Mouse (Mus musculus): ENCODE data around the gene Il1r2.

Gene Il1r2

DNA sequence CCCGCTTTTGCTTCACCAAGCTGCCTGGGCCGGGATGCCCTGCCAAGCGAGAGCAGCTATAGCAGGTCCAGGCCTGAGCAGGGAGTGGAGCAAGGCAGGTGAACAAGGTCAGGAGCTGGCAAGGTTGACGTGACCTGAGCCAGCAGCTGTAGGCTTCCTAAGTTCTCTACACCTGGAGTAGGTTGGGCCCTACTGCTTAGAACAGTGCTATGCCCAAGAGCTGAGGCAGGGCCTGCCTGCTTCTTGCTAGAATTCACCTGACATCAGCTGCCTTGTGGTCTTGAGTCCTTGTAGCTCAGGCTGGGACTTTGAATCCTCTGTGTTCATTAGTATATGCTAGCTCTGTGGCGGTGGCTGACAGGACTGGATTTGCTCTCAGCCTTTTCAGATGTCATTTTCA lies at the start of gene Il1r2:
Il1r2 (plus strand) TSS at position 301 of the 400 bp plus-strand sequence.
- DNase-seq (ENCODE audit: low read depth, low spot score), result no peak

DNA sequence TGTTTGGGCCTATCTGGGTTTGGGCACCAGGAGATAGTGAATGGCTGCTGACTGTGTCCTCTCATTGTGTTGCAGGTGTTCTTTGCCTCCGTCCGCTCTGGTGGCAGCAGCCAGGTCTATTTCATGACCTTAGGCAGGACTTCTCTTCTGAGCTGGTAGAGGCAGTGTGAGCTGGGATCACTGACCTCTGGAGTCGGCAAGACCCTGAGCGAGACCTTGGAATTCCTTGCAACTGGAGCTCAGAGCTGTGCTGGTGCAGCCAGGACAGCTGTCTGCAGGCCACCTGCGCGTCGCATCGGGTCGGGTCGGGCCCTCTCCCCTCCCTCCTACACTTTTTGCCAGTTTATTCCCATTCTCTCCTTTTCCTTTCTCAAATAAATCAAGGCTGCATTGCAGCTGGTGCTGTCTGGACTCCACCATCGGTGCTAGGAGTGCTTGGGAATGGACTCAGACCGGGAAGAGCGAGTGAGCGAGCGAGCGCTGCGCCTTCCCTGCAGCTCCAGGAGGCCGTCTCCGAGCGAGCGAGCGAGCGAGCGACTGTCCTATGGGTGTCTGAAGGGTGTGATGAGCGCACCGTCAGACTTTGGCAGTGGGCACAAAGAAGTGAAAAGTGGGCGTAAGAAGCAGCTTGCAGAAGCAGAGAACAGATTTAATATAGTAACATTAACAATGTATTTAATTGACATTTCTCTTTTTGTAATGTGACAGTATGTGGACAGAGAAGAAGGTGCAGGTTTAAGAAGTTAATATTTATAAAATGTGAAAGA lies 49.1 kb upstream of the Il1r2 start:
- no peak for DNase-seq (ENCODE audit: low read depth, low spot score)

DNA sequence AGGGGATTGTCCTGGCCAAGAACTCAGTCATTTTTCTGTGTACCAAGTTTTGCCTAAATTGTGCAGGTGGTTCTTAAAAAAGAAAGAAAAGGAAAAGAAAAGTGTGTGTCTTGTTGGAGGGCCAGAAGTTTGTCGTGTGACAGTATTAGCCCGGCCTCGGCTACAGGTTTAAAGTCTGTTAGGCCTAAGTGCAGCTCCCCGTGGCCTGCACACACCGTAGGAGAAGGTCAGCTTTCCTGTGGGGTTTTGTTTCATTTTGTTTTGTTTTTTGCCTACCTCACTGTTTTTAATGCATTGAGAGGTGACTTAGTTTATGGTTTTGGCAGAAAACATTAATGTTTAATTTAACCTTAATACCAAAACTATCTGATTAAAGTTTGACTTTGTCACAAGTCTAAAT lies 48.5 kb upstream of the Il1r2 start:
- DNase-seq (ENCODE audit: low read depth, low spot score), result no peak

DNA sequence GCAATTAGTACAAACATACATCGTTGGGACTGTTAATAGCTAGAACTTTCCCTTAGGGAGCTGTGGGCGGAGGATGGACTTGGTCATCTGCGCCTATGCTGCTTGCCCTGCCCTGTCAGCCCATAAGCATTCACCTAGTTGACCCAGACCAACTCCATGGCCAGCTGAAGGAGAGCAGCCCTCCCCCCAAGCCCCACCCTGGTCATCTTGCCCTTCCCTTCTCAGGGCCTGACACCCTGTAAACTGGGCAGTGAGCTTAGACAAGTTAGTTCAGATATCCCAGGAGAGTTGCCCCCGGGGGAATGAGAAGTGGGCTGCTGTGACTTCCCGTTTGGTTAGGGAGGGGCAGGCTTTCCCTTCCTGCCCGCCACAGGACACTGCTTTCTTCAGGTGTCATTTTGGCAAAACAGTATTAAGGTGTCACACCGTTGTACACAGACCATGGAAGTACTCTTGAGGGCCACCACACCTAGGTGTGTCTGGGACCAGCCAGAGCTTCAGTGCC lies 46.7 kb upstream of the Il1r2 start:
- no peak for DNase-seq (ENCODE audit: low read depth, low spot score)

DNA sequence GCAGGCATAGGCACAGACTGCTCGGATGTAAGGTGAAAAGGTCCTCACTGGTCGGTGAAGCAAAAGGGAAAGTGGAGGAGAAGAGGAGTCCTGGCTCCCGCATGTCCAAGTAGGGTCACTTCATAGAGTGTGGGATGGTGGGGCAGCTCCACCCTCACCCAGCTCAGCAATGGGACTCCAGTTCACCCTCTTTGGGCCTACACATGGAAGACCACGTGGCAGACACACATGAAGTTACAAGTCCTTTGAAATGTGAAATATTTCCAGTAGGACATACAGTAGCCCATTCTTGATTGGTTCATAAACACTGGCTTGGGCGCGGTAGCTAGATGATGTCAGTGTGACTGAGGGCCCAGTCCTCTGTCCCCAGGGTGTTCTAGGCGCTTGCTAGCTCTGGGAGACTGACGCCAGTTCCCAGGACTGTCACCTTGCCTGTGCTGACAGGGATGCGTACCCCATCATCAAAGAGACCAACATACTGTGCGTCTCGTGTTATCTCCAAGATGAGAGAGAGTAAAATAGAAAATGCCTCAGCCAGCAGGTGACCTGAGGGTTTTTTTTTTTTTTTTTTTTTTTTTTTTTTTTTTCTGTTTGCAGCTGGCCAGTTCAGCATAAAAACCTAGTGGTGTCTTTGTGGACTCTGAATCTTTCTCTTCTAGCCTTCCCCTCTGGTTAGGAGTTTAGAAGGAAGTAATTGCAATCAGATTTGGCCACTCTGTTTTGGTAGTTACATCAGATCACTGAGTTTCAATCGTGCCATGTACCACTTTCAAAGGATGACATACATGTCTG lies 45.5 kb upstream of the Il1r2 start:
- no peak for DNase-seq (ENCODE audit: low read depth, low spot score)

DNA sequence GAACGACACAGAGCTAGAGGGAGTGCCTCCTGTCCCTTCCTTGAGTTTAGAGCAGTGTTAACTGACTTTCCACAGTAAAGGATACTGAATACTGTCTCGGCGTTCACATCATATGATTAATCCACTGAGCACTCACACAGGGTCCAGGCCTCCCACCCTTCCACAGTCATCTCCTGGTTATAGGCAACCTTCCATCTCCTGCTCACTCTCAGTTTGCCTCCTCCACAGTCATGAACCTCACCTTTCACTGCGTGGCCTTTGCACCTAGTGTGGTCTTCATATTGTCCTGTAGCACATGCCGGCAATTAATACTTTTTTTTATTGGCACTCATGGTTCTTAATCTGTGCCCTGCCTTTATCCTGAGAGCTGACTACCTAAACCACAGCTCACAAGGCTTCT lies 44.3 kb upstream of the Il1r2 start:
- no peak for DNase-seq (ENCODE audit: low read depth, low spot score)

DNA sequence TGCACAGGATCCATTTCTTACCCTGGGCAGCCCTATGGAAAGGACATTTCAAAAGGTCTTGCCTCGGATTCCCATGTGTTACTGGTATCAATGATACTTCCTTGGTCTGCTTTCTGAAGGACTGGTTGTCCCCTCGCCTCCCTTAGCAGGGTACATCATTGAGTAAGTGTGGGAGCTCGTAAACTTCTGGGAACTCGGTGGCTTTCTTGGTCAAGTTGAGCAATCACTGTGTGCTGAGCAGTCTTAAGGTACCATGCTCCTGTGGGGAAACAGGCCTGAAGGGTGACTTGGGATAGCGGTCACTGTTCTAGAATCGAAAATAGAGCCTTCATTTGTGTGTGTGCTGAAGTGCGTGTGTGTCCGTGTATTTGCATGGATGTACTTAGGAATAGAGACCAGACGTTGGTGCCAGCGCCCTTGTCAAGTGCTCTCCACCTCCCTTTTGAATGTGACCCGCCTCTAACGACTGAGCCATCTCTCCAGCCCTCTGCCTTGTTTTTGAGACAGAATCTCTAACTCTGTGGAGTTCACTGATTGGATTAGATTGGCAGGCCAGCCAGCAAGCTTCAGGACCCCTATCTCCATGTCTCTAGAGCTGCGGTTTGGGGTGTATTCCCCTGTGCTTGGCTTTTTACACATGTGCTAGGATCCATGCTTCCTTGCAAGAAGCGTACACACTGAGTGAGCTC lies 43.4 kb upstream of the Il1r2 start:
- DNase-seq (ENCODE audit: low read depth, low spot score), result no peak

DNA sequence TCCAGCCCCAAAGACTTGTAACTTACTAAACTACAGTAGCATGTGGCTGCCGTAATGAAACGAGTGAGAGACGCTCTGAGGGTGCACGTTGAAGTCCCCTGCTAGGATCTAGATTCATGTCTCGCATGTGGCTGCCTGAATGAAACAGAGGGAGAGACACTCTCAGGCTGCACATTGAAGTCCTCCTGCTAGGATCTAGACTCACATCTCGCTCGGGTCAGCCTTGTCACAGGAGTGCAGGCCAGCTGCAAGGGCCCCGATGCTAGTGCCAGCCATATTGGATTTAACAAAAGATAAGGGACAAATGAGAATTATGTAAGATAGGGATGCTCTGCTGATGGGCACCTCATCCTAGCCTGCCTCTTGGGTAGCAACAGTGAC lies 42.9 kb upstream of the Il1r2 start:
- DNase-seq (ENCODE audit: low read depth, low spot score), result no peak

DNA sequence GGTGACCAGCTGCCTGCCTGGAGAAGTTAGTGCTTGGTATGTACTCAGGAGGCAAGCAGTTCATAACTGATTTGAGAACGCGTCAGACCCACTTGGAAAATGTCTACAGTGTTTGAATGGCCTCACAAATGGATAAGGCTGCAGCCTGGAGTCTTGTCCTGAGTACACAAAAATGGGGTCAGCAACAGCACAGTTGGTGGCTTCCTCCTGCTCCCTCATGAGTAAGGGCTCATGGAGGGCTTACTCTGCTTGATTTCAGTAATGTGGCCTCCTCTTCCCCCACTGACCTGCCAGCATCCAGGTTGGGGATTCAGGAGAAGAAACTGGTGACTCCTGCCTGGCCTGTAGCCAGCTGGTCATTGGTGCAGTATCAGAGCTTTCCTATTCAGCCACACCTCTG lies 42.3 kb upstream of the Il1r2 start:
- DNase-seq (ENCODE audit: low read depth, low spot score), result no peak

DNA sequence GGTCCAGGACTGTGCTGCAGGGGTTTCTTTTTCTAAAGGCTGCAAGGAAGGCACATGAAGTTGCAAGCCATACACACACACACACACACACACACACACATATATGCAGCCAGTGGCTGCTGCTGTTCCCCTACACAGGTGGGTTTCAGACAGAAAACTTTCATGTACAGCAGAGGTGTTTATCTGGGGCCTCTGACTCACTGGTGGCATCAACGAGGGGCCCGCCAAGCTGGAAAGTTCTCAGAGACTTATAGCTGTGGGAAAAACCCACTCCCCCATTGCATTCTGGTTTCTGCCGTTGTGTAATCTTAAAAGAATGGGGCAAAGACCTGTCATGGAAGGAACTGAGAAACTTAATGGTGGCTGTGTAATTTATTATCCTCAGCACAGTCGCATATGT lies 40.6 kb upstream of the Il1r2 start:
- DNase-seq (ENCODE audit: low read depth, low spot score), result no peak

DNA sequence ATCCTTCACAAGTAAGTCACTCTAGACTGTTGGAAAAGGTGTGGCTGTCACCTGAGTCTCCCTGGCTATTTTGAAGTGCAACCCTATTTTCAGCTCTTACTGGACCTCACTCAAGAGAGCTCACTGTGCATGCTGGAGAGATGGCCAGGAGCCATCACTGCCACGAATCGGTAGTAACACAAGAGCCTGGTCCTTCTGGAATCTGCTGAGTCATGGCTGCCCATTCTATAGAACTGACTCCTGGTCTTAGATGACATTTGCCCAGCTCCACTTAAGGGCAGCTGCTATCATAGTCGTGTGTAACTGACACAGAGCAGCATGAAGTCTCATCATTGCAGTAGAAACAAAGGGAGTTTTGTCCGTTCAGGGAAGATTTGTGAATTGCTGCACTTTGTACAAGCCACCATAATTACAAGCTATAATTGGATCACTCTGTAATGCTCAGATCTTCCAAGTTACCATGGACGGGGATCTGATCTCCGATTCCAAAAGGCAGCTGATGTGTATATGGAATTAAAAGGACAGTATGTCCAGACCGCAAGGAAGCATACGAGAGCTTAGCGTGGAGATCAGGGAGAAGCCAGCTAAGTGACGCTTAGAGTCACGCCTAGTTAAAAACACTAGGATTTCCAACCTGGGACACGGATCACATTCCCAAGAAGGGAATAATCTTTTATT lies 40.0 kb upstream of the Il1r2 start:
- DNase-seq (ENCODE audit: low read depth, low spot score), result no peak

DNA sequence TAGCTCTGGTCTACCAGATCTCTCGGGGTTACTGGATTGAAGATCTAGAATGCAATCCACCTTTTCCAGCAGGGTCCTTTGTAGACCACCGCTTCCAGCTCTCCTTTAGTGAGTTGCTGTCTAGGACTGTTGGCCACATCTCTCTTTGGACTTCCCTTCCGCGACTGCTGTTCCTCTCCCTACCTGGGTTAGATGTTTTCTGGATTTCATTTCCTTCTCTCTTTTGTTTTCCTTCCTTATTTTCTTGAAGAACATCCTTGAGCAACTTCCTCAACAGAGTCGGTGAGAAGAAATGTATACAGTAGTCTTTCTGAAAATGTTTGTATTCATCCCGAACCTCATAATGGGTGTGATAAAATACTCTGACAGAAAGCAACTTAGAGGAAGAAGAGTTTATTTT lies 36.0 kb upstream of the Il1r2 start:
- DNase-seq (ENCODE audit: low read depth, low spot score), result no peak

DNA sequence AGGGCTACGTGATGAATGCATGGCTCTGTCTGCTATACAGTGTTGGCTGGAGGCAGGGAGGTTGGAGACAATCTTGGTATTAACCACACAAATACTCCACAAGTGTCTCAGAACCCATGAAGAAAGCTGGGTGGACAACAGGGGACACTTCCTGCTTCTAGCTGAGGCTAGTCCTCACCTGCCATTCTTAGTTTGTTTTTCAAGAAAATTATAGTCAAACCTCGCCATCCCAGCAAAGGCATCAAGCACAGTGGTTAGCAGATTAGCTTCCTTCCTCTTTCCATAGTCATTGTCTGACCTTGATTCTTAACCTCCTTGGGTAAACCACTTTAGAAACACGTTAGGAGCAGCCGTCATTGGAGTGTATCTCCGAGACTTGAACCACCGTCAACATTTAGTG lies 28.2 kb upstream of the Il1r2 start:
- DNase-seq (ENCODE audit: low read depth, low spot score), result no peak

DNA sequence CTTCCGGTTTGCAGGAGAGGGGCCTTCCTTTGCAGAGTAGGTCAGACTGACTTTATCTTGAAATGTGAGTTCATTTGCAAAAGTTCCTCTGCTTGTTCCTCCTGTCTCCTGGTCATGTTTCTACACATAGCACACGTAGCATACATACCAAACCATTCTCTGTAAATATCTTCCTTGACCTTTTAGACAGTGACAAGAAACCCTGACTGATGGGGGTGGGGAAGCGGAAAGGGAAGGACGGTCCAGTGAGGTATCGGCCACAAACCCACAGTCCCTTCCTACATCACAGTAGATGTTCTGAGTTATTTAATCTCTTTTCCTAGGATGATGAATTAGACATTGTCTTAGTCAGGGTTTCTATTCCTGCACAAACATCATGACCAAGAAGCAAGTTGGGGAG lies 27.3 kb upstream of the Il1r2 start:
- no peak for DNase-seq (ENCODE audit: low read depth, low spot score)

DNA sequence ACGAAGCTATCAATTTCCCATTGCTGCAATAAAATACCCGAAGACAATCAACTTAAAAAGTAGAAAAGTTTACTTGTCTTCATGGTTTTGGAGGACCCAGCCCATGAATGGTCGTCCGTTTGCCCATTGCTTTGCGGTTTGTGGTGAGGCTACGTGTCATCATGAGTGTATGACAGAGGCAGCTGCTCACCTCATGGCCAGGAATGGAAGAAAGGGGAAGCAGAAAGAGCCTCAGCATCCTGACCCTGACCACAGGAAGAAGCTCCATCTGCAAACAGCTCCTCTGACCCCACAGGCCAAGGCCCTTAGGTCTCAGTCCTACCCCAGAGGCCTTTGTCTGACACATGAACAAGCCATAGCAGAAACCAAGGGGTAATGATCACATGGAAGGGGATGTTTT lies 22.7 kb upstream of the Il1r2 start:
- DNase-seq (ENCODE audit: low read depth, low spot score), result no peak

DNA sequence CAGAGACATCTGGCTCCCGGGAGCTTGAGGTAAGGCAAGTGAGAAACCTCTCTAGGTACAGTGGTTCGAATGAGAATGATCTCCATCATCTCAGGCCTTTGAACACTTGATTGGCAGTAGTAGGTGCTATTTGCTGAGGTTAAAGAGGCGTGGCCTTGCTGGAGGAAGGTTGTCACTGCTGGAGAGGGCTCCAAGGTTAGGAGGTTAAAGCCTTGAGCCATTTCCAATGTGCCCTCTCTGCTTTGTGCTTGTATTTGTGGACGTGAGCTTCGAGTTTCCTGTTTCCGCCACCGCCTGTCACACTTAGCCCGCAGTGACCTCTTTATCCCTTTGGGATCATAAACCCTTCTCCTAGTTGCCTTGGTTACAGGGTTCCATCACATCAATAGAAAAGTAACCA lies 21.7 kb upstream of the Il1r2 start:
- no peak for DNase-seq (ENCODE audit: low read depth, low spot score)

DNA sequence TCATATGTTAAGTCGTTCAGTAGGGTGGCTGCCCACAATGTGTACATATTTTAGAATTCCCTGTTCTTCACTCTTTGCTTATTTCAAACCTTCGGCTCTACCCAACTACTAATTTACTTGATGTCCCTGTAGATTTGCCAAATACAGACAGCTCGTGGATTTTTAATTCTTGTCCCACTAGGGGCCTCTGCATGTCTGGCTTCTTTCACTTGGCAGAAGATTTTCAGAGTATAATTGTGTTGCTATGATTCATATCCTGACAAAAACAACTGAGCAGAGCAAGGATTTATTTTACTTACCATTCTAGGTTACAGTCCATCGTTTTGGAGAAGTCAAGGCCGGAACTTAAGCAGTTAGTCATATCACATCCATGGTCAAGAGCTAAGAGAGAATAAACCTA lies 20.8 kb upstream of the Il1r2 start:
- no peak for DNase-seq (ENCODE audit: low read depth, low spot score)

DNA sequence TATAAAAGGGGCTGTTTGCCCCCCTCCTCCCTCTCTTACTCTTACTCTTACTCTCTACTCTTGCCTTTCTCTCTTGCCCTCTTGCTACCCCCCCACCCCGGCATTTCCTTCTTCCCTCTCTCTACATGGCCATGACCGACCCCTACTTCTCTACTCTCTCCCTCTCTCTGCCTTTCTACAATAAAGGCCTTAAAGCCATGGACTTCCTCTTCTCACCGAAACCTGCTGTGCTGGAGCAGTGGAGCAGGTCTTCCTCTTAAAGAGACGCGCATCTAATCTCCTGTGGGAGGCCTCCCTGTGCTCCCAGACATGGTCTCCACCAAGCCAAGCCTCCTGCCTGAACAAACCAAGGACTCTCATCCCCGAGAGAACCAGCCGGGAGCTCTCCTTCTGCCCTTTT lies 18.8 kb upstream of the Il1r2 start:
- DNase-seq (ENCODE audit: low read depth, low spot score), result no peak

DNA sequence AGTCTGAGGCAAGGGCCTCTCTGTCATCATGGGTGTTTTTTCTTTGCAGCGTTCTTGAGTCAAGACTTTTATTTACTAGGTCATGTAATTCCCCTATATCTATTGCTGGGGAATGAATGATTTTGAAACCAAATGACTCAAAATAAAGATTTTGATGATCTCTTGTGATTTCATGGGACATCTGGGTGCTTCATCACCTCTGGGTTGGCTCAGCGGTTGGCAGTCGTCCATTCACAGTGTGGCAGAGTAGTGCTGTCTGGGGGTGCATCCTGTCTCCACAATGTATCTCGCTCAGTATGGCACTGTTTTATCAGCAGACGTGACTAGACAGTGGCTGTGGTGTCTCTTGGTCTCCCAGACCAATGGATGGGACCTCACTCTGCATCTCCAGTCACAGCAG lies 17.9 kb upstream of the Il1r2 start:
- no peak for DNase-seq (ENCODE audit: low read depth, low spot score)

DNA sequence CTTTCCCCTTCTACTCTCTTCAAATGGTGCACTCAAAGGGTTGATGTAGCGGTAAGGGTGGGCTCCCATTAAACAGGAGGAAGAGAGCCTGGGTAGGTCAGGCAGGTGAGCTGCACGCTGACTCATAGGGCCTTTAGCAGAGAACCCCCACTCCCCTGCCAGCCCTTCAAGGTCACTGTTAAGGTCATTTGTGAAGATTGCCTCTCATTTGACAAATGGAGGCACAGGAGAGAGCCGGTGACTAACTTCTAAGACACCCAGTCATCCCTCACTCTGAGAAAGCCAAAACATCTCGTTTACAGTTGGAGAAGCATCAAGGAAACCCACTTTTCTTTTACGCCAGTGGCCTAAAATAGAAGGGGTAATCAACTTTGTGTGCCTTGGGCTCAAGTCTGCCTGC lies 16.5 kb upstream of the Il1r2 start:
- DNase-seq (ENCODE audit: low read depth, low spot score), result no peak

DNA sequence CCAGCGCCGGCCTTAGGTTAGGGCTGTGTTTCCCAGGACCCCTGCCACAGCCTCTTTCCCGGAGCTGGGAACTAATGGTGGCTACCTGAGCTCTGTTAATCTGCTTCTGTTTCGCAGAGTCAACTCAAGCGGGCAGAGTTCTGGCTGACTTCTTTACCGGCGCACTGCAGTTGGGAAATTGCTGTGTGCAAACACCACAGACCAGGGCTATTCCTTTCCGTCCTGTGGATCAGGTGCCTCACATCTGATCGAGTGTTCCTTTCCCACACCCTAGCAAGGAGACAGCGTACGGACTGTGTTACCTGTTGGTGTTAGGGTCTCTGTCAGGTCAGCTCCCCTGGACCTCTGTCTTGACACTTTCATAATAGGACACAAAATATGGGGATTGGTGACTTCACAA lies 15.9 kb upstream of the Il1r2 start:
- no peak for DNase-seq (ENCODE audit: low read depth, low spot score)

All from c-Kit-negative CD71-positive TER-119-positive erythroid progenitor cells, embryonic 14.5 days (primary cell).